Mouse (Mus musculus) megakaryocyte, embryonic 14.5 days (primary cell): ENCODE results near the gene Pdcd1. TPM values are rescaled to one million over a fixed set of nuclear protein-coding genes. Genes with fewer than 3 reads are reported as not detected.
"Not testable (repeated sequence)": the region's sequence is repeated elsewhere in the genome, so short reads cannot be mapped to it uniquely, and the experiment has no call there.

Experiments used
- H3K27me3 ChIP-seq: replicated peaks from 2 replicates; pipeline ENCODE3; 2012; ENCODE audit warnings: inconsistent platforms
- H3K36me3 ChIP-seq: replicated peaks from 2 replicates; pipeline ENCODE3; 2012; ENCODE audit warnings: low read length, inconsistent platforms, mixed read lengths
- H3K4me1 ChIP-seq: 2 replicates; pipeline ENCODE4 v1.6.1; 2012; ENCODE audit warnings: inconsistent platforms
- H3K4me3 ChIP-seq: replicated peaks from 2 replicates; pipeline ENCODE3; 2012; ENCODE audit warnings: moderate library complexity, mild to moderate bottlenecking, inconsistent platforms
- H3K9me3 ChIP-seq: 2 replicates; pipeline ENCODE4 v1.6.1; 2012; ENCODE audit warnings: inconsistent platforms
- FLI1 ChIP-seq: IDR thresholded peaks from 2 replicates; pipeline ENCODE4 v1.6.1; 2012; ENCODE audit warnings: low read length, inconsistent platforms, mixed read lengths
- GATA1 ChIP-seq: IDR thresholded peaks from 3 replicates; pipeline ENCODE4 v1.6.1; 2012; ENCODE audit warnings: mixed read lengths, low read length, inconsistent platforms, borderline replicate concordance
- polyA plus RNA-seq: library from polyadenylated mRNA; stranded (reverse); fragments of >175 nt; gene quantifications from 2 replicates; pipeline ENCODE4 v1.2.3, GENCODE M21; 2012; ENCODE audit warnings: low replicate concordance; ENCODE audit not compliant: insufficient read depth

The Pdcd1 gene
- polyA plus RNA-seq, 1 experiment, result 0.15 TPM

DNA sequence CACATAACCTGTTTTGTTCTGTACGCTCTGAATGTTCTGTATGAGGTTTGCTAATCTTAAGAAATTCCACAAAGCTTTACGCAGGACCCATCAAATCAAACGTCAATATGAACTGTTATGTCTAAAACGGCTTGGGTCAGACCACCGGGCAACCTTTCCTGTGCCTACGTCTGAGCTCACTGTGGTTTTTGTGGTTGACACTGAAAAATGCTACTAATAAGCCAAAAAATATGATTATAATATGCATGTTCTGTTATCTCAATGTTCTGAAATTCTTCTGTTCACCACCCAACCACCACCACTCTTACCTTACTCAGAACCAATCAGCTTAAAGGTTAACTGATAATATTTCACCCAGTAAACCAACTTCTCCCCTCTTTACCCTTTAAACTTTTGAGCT, 22.4 kb upstream of the Pdcd1 start:
- no peaks in the 10 kb centered on the region for H3K36me3 ChIP-seq
- no peaks in the 10 kb centered on the region for H3K9me3 ChIP-seq
- H3K27me3 ChIP-seq, result peaks cover 8% of the 10 kb centered on the region
- H3K4me1 ChIP-seq, result peaks cover 20% of the 10 kb centered on the region
- TF ChIP-seq FLI1 (no peak), GATA1 (no peak)
- H3K4me3 ChIP-seq, result no peak overlapping the region

DNA sequence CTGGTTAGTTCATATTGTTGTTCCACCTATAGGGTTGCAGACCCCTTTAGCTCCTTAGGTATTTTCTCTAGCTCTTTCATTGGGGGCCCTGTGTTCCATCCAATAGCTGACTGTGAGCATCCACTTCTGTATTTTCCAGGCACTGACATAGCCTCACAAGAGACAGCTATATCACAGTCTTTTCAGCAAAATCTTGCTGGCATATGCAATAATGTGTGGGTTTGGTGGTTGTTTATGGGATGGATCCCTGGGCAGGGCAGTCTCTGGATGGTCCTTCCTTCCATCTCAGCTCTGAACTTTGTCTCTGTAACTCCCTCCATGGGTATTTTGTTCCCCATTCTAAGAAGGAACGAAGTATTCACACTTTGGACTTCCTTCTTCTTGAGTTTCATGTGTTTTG, 5.9 kb upstream of the Pdcd1 start:
- H3K4me1 ChIP-seq, H3K9me3 ChIP-seq, H3K36me3 ChIP-seq, H3K4me3 ChIP-seq: not testable (repeated sequence)
- H3K27me3 ChIP-seq, result peaks cover 20% of the 10 kb centered on the region

DNA sequence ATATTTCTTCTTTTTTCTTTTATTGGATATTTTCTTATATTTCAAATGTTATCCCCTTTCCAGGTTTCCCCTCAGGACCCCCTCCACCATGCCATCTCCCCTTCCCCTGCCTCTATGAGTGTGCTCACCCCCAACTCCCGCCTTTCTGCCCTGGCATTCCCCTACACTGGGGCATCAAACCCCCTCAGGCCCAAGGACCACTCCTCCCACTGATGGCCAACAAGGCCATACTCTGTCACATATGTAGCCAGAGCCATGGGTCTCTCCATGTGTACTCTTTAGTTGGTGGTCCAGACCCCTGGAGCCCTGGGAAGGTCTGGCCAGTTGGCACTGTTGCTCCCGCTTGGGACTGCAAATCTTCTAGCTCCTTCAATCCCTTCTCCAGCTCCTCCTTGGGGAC, 5.0 kb upstream of the Pdcd1 start:
- peaks cover 26% of the 10 kb centered on the region for H3K27me3 ChIP-seq
- TF ChIP-seq FLI1, result no peak
- TF ChIP-seq GATA1, result no peak
- no peaks in the 10 kb centered on the region for H3K9me3 ChIP-seq
- no peaks in the 10 kb centered on the region for H3K36me3 ChIP-seq
- H3K4me1 ChIP-seq, result no peaks in the 10 kb centered on the region
- H3K4me3 ChIP-seq, result no peak overlapping the region

DNA sequence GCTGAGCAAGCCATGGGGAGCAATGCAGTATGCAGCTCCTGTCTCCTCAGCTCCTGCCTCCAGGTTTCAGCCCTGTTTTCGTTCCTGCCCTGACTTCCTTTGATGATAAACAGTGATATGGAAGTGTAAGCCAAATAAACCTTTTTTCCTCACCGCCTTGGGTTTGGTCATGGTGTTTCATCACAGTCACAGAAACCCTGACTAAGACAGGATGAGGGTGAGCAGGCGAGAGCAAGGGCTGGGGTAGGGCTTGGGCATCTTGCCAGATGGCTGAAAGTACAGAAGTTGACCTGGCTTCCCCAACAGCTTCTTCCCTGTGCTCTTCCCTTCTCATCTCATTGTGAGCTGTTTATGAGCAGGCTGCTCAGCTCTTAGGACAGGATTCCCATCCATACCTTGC, 3.6 kb upstream of the Pdcd1 start:
- H3K9me3 ChIP-seq, result no peaks in the 10 kb centered on the region
- H3K4me1 ChIP-seq, result no peaks in the 10 kb centered on the region
- no peaks in the 10 kb centered on the region for H3K36me3 ChIP-seq
- peaks cover 31% of the 10 kb centered on the region for H3K27me3 ChIP-seq
- TF ChIP-seq GATA1 (no peak), FLI1 (no peak)
- H3K4me3 ChIP-seq, result no peak overlapping the region

DNA sequence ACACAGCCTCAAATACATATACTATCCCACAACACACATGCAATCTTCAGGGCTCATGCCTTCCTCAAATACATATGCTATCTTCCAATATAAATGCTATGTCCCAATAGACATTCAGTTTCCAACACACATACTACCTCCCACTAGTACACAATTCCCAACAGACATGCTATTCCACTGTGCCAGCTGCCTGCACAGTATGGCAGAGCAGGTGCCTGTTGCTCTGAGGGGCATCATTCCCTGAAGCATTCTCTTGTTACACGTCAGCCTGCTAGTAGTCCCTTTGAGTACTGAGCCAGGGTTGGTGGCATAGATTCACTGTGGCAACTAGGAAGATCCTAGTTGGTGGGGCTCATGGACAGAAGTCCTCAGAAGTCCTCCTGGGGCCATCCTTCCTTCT, 2.1 kb upstream of the Pdcd1 start:
- no peak for TF ChIP-seq FLI1
- TF ChIP-seq GATA1, result no peak
- peaks cover 33% of the 10 kb centered on the region for H3K27me3 ChIP-seq
- H3K9me3 ChIP-seq, result no peaks in the 10 kb centered on the region
- H3K4me3 ChIP-seq, result no peak overlapping the region
- no peaks in the 10 kb centered on the region for H3K4me1 ChIP-seq
- H3K36me3 ChIP-seq, result no peaks in the 10 kb centered on the region

DNA sequence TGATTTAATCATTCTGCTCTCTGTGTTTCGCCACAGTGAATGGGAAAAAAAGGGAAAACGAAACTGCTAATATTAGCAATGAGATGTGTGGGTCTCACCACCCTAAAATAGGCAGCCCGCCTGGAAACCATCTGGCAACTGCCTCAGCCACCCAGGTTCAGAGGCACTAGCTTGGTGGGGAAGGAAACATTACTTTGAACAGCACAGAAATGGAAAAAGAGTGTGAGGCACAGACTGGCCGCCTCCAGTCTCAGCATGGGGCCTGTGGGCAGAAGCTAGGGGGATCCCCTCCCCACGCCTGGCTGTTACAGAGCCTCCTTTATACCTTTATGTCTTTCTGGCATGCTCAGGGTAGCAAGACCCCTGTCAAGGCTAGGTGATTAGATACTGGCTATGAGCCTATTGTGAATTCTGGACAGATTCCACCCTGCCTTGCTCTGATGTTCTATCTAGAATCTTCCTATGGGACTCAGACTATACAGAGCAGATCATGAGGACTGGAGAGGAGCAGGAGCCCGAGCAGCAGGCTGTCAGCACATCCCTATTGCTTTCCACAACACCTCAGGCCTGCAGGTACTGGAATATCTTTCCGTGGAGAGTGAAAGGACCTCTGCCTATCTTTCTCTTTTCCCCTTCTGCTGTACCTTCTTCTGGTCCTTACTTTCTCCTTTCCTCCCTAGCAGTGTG, 1.3 kb upstream of the Pdcd1 start:
- TF ChIP-seq GATA1, result no peak
- TF ChIP-seq FLI1, result no peak
- Histone ChIP-seq H3K9me3 (no peaks in the 10 kb centered on the region), H3K4me1 (no peaks in the 10 kb centered on the region), H3K4me3 (no peak overlapping the region), H3K27me3 (peaks cover 35% of the 10 kb centered on the region), H3K36me3 (no peaks in the 10 kb centered on the region)

DNA sequence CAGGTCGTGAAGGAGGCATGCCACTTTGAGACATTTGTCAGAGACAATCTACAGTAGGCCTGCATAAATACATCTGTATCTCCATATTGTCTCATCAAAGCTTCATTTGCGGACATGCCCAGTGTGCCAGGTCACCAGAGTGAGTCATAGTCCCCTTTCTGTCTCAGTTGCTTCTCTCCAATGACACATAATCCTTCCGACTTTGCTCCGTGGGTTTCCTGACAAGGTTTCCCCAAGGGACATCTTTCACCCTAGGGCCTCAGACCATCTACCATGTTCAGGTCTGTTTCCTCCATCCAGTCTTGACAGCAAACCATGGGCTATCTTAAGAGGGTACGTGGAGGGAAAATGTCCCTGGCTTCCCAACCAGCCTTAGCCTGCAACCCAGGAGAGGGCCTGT, 1.2 kb downstream of the Pdcd1 start:
- Histone ChIP-seq H3K36me3 (no peaks in the 10 kb centered on the region), H3K4me3 (no peak overlapping the region), H3K4me1 (no peaks in the 10 kb centered on the region; the same call in 1 of the 2 replicates), H3K9me3 (no peaks in the 10 kb centered on the region), H3K27me3 (peaks cover 50% of the 10 kb centered on the region)
- TF ChIP-seq FLI1 (no peak), GATA1 (no peak)

DNA sequence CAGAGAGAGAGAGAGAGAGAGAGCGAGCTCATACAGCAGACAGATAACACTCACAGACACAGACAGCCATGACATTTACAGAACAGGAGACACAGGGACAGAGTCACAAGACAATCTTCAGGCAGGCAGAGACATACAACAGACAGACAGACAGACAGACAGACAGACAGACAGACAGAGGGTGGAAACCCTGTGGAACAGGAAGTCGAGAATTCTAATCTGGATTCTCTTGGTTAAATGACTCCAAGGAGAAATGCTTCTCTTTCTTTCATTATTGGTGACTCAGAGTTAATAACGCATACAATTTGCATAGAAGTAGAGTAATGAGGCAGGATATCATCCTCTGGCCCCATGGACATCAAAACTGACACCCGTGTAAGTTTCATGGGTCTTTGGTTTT, 5.8 kb downstream of the Pdcd1 start:
- Histone ChIP-seq H3K4me1 (no peaks in the 10 kb centered on the region; the same call in 1 of the 2 replicates), H3K27me3 (peaks cover 54% of the 10 kb centered on the region), H3K9me3 (no peaks in the 10 kb centered on the region), H3K4me3 (no peak overlapping the region), H3K36me3 (no peaks in the 10 kb centered on the region)
- TF ChIP-seq FLI1 (no peak), GATA1 (no peak)

DNA sequence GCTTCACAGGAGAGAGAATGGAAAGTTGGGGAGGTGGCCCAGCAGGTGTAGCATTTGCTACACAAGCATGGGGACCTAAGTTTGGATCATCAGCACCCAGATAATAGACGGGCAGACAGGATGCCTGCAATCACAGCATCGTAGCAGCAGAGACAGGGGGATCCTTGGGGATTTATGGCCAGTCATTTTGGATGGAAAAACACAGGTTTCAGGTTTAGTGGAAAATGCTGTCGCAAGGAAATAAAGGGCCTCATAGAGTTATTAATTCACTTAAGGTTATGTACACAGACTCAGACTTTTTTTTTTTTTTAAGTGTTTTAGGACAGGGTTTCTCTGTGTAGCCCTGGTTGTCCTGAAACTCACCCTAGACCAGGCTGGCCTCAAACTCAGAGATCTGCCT, 6.8 kb downstream of the Pdcd1 start:
- no peaks in the 10 kb centered on the region for H3K36me3 ChIP-seq
- H3K27me3 ChIP-seq, result peaks cover 58% of the 10 kb centered on the region
- H3K4me1 ChIP-seq, result no peaks in the 10 kb centered on the region; the same call in 1 of the 2 replicates
- no peak for TF ChIP-seq FLI1
- no peak for TF ChIP-seq GATA1
- no peak overlapping the region for H3K4me3 ChIP-seq
- no peaks in the 10 kb centered on the region for H3K9me3 ChIP-seq

DNA sequence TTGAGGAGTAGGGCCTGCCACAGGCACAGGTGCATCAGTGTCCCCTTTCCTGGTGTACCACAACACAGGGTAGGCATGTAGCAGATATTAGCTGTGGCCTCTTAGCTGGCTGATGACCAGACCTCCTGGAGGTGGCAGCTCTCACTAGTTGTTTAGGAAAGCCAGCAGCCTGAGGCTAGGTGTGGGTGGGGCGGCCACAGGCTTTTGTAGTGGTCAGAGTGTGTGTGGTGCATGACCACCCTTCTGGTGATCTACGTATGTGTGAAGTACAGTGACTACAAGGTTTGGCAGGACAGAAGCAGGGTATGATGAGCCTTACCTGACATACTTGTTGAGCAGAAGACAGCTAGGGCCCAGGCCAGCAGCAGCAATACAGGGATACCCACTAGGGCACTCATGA, 12.0 kb downstream of the Pdcd1 start:
- H3K4me1 ChIP-seq, result peaks cover 9% of the 10 kb centered on the region
- peaks cover 83% of the 10 kb centered on the region for H3K27me3 ChIP-seq
- no peaks in the 10 kb centered on the region for H3K9me3 ChIP-seq
- TF ChIP-seq GATA1, result no peak
- no peak for TF ChIP-seq FLI1
- no peaks in the 10 kb centered on the region for H3K36me3 ChIP-seq
- no peak overlapping the region for H3K4me3 ChIP-seq
